Mouse (Mus musculus): ENCODE data around the gene Foxb2. TPM values are rescaled to one million over a fixed set of nuclear protein-coding genes. Genes with fewer than 3 reads are reported as not detected.
A peak's percentile ranks its signal among the peaks of the same experiment; 100 is the strongest.
"Not testable (repeated sequence)": the region's sequence is repeated elsewhere in the genome, so short reads cannot be mapped to it uniquely, and the experiment has no call there.

Gene Foxb2
- not detected for total RNA-seq (2021)
- long read RNA-seq, experiment 1 = 0 reads
- long read RNA-seq, experiment 2 = 0 reads

GRCm38 (mm10) chr19:16873221-16873861, at the start of gene Foxb2:
Foxb2 (minus strand) TSS chr19:16873805.
- intact Hi-C loops (cut with DNase I) = no loop called here
- DNase-seq = peak in 1 of 2 experiments; percentile 13

- no peak for DNase-seq
- intact Hi-C loops (cut with DNase I) = no loop called here
These were observed 37.9 kb upstream of the Foxb2 start for GRCm38 (mm10) chr19:16911507-16911906.

- DNase-seq = no peak
- intact Hi-C loops (cut with DNase I) = loop anchor here (5.0 kb wide), 1 partner anchor 124 kb away; no protein-coding TSS in a partner anchor
These were observed 29.5 kb upstream of the Foxb2 start for GRCm38 (mm10) chr19:16903106-16903505.

GRCm38 (mm10) chr19:16899716-16900115, 26.1 kb upstream of the Foxb2 start:
- DNase-seq = no peak
- intact Hi-C loops (cut with DNase I) = loop anchor here (5.0 kb wide), 1 partner anchor 128 kb away; no protein-coding TSS in a partner anchor

GRCm38 (mm10) chr19:16898576-16898975, 25.0 kb upstream of the Foxb2 start:
- intact Hi-C loops (cut with DNase I) = no loop called here
- DNase-seq = no peak

GRCm38 (mm10) chr19:16876458-16876770, 2.8 kb upstream of the Foxb2 start:
- intact Hi-C loops (cut with DNase I) = no loop called here

GRCm38 (mm10) chr19:16875631-16876457, 2.2 kb upstream of the Foxb2 start:
- intact Hi-C loops (cut with DNase I) = no loop called here
- DNase-seq = no peak

More at GRCm38 (mm10) chr19:16876458-16876770, 2.8 kb upstream of the Foxb2 start:
- DNase-seq = no peak

- DNase-seq = no peak
These were observed 1.5 kb upstream of the Foxb2 start for GRCm38 (mm10) chr19:16874991-16875540.

GRCm38 (mm10) chr19:16873942-16874861, 597 bp upstream of the Foxb2 start:
- intact Hi-C loops (cut with DNase I) = no loop called here
- no peak for DNase-seq

More at GRCm38 (mm10) chr19:16874991-16875540, 1.5 kb upstream of the Foxb2 start:
- intact Hi-C loops (cut with DNase I) = no loop called here

- intact Hi-C loops (cut with DNase I) = no loop called here
- DNase-seq = peak in 1 of 2 experiments; percentile 14
These were observed 1.0 kb downstream of the Foxb2 start for GRCm38 (mm10) chr19:16872331-16873180.

- intact Hi-C loops (cut with DNase I) = no loop called here
- peak in 1 of 2 experiments; percentile 16 for DNase-seq
These were observed 2.3 kb downstream of the Foxb2 start for GRCm38 (mm10) chr19:16871192-16871760.

- DNase-seq = no peak
- intact Hi-C loops (cut with DNase I) = no loop called here
These were observed 3.0 kb downstream of the Foxb2 start for GRCm38 (mm10) chr19:16870501-16871191.

- no peak for DNase-seq
- intact Hi-C loops (cut with DNase I) = no loop called here
These were observed 5.1 kb downstream of the Foxb2 start for GRCm38 (mm10) chr19:16868534-16868933.

- intact Hi-C loops (cut with DNase I) = no loop called here
These were observed 15.0 kb downstream of the Foxb2 start for GRCm38 (mm10) chr19:16858646-16859045.

GRCm38 (mm10) chr19:16856752-16857151, 16.9 kb downstream of the Foxb2 start:
- DNase-seq = no peak
- intact Hi-C loops (cut with DNase I) = no loop called here

More at GRCm38 (mm10) chr19:16858646-16859045, 15.0 kb downstream of the Foxb2 start:
- no peak for DNase-seq

GRCm38 (mm10) chr19:16844091-16844490, 29.5 kb downstream of the Foxb2 start:
- intact Hi-C loops (cut with DNase I); DNase-seq: not testable (repeated sequence)

- no peak for DNase-seq
- intact Hi-C loops (cut with DNase I) = no loop called here
These were observed 31.9 kb downstream of the Foxb2 start for GRCm38 (mm10) chr19:16841516-16842249.

GRCm38 (mm10) chr19:16841001-16841400, 32.6 kb downstream of the Foxb2 start:
- DNase-seq = no peak
- intact Hi-C loops (cut with DNase I) = no loop called here
